Mouse (Mus musculus) heart, adult 9 months (tissue): Measurements from ENCODE around the gene Gpsm2.
A peak's percentile ranks its signal among the peaks of the same experiment; 100 is the strongest.
"Not testable (repeated sequence)": the region's sequence is repeated elsewhere in the genome, so short reads cannot be mapped to it uniquely, and the experiment has no call there.

Experiments
- DNase-seq, 2 experiments: peaks; one replicate each; pipeline ENCODE4 v3.0.0; 2022; ENCODE audit warnings: low spot score in 2 of 2

The Gpsm2 gene

GRCm38 (mm10) chr3:108654566-108654965 lies 67.5 kb downstream of the Gpsm2 start:
- DNase-seq = no peak

GRCm38 (mm10) chr3:108653710-108654379 lies 68.3 kb downstream of the Gpsm2 start, which contains the start of gene Clcc1:
Clcc1 (plus strand) TSS chr3:108653913.
- DNase-seq = peak; percentile 95 to 96

GRCm38 (mm10) chr3:108652866-108653642 lies 69.1 kb downstream of the Gpsm2 start:
- no peak for DNase-seq

- not testable (repeated sequence) for DNase-seq
Observed at GRCm38 (mm10) chr3:108647681-108648080, 74.4 kb downstream of the Gpsm2 start.

GRCm38 (mm10) chr3:108646036-108646435 lies 76.1 kb downstream of the Gpsm2 start:
- no peak for DNase-seq

GRCm38 (mm10) chr3:108644856-108645255 lies 77.3 kb downstream of the Gpsm2 start:
- DNase-seq = no peak

- no peak for DNase-seq
Observed at GRCm38 (mm10) chr3:108640998-108641397, 81.1 kb downstream of the Gpsm2 start.

GRCm38 (mm10) chr3:108639412-108639811 lies 82.7 kb downstream of the Gpsm2 start:
- no peak for DNase-seq

GRCm38 (mm10) chr3:108634761-108635160 lies 87.3 kb downstream of the Gpsm2 start:
- no peak for DNase-seq
